Mouse (Mus musculus) spleen, adult 2 months (tissue): ENCODE measurements around the gene Kcnj15. TPM values are rescaled to one million over a fixed set of nuclear protein-coding genes. Genes with fewer than 3 reads are reported as not detected.

Source experiments
- DNase-seq, 2 experiments: peaks; one replicate each; pipeline versions ENCODE4 v3.0.0 to v3.0.0-alpha.2; 2012 to 2021; ENCODE audit warnings: low spot score in 2 of 2, low read depth in 1 of 2
- H3K27ac ChIP-seq: fragments of 200-500 bp; 2 replicates; pipeline ENCODE4 v1.5.1; 2012; ENCODE audit warnings: low read length, inconsistent platforms; ENCODE audit not compliant: insufficient read depth
- H3K27me3 ChIP-seq: fragments of 200-500 bp; 2 replicates; pipeline ENCODE4 v1.6.1; 2012; ENCODE audit warnings: mild to moderate bottlenecking, moderate library complexity, low read length, inconsistent platforms; ENCODE audit not compliant: control insufficient read depth, insufficient read depth
- H3K36me3 ChIP-seq: fragments of 200-500 bp; 2 replicates; pipeline ENCODE4 v1.6.1; 2012; ENCODE audit warnings: mild to moderate bottlenecking, low read length, inconsistent platforms; ENCODE audit not compliant: control insufficient read depth, insufficient read depth
- H3K4me1 ChIP-seq: fragments of 200-500 bp; 2 replicates; pipeline ENCODE4 v1.6.1; 2011; ENCODE audit warnings: inconsistent platforms; ENCODE audit not compliant: control insufficient read depth, insufficient read depth, insufficient read length
- H3K4me3 ChIP-seq: fragments of 200-500 bp; 2 replicates; pipeline ENCODE4 v1.5.1; 2011; ENCODE audit warnings: mild to moderate bottlenecking, inconsistent platforms; ENCODE audit not compliant: insufficient read depth, insufficient read length; ENCODE audit errors: extremely low read depth
- CTCF ChIP-seq: fragments of 200-500 bp; IDR thresholded peaks from 2 replicates; pipeline ENCODE4 v1.5.1; 2011; ENCODE audit warnings: mild to moderate bottlenecking, inconsistent platforms; ENCODE audit not compliant: insufficient read depth, insufficient read length, insufficient replicate concordance; ENCODE audit errors: extremely low read depth
- POLR2A ChIP-seq: fragments of 200-500 bp; IDR thresholded peaks from 2 replicates; pipeline ENCODE4 v1.6.1; 2011; ENCODE audit warnings: low read depth, low read length, inconsistent platforms
- WGBS: fragments of 180-500 bp; shearing (Covaris S2); methylation state at CpG from one replicate; pipeline ENCODE4 v1.1.7; 2018; 5-methylcytosine and 5-hydroxymethylcytosine counted together
- polyA plus RNA-seq: library from polyadenylated mRNA; depleted of rRNA; stranded (reverse); fragments of >200 nt; gene quantifications from 2 replicates; pipeline ENCODE4 v1.2.3, GENCODE M21; 2012

Gene Kcnj15
- polyA plus RNA-seq, 1 experiment: 0.60 TPM

- no peak for TF ChIP-seq POLR2A
- no peak for TF ChIP-seq CTCF
Observed at GRCm38 (mm10) chr16:95218783-95219182, 38.6 kb upstream of the Kcnj15 start.

GRCm38 (mm10) chr16:95219459-95219858 is 37.9 kb upstream of the Kcnj15 start:
- WGBS: 81% methylated on average over 2 of the region's 2 CpGs
- Histone ChIP-seq H3K27ac (no peak overlapping the region), H3K4me3 (no peak overlapping the region), H3K27me3 (no peaks in the 10 kb centered on the region), H3K4me1 (no peaks in the 10 kb centered on the region), H3K36me3 (no peaks in the 10 kb centered on the region)
- DNase-seq: no peak
- no peak for TF ChIP-seq CTCF
- no peak for TF ChIP-seq POLR2A

More at GRCm38 (mm10) chr16:95218783-95219182, 38.6 kb upstream of the Kcnj15 start:
- no peak for DNase-seq
- H3K27ac ChIP-seq: no peak overlapping the region
- 19% methylated on average over 5 of the region's 5 CpGs for WGBS
- no peaks in the 10 kb centered on the region for H3K36me3 ChIP-seq
- no peak overlapping the region for H3K4me3 ChIP-seq
- no peaks in the 10 kb centered on the region for H3K4me1 ChIP-seq
- H3K27me3 ChIP-seq: no peaks in the 10 kb centered on the region

GRCm38 (mm10) chr16:95221051-95221450 is 36.3 kb upstream of the Kcnj15 start:
- no peak for DNase-seq
- H3K4me1 ChIP-seq: no peaks in the 10 kb centered on the region
- TF ChIP-seq CTCF (no peak), POLR2A (no peak)
- H3K4me3 ChIP-seq: no peak overlapping the region
- H3K27ac ChIP-seq: no peak overlapping the region
- H3K27me3 ChIP-seq: no peaks in the 10 kb centered on the region
- 81% methylated on average over 4 of the region's 4 CpGs for WGBS
- H3K36me3 ChIP-seq: no peaks in the 10 kb centered on the region

- H3K4me1 ChIP-seq: no peaks in the 10 kb centered on the region
- H3K27me3 ChIP-seq: no peaks in the 10 kb centered on the region
- no peak for DNase-seq
- no peak for TF ChIP-seq POLR2A
- no peak for TF ChIP-seq CTCF
- no peaks in the 10 kb centered on the region for H3K36me3 ChIP-seq
- H3K27ac ChIP-seq: no peak overlapping the region
- H3K4me3 ChIP-seq: no peak overlapping the region
- WGBS: 85% methylated on average over 7 of the region's 7 CpGs
Observed at GRCm38 (mm10) chr16:95222026-95222718, 35.2 kb upstream of the Kcnj15 start.

- Histone ChIP-seq H3K4me3 (no peak overlapping the region), H3K36me3 (no peaks in the 10 kb centered on the region), H3K27ac (no peak overlapping the region), H3K4me1 (no peaks in the 10 kb centered on the region), H3K27me3 (no peaks in the 10 kb centered on the region)
- TF ChIP-seq CTCF (no peak), POLR2A (no peak)
- no peak for DNase-seq
- WGBS: 54% methylated on average over 8 of the region's 8 CpGs
Observed at GRCm38 (mm10) chr16:95223435-95223834, 33.9 kb upstream of the Kcnj15 start.

GRCm38 (mm10) chr16:95225285-95225684 is 32.1 kb upstream of the Kcnj15 start:
- H3K27me3 ChIP-seq: no peaks in the 10 kb centered on the region
- no peak for DNase-seq
- no peak overlapping the region for H3K27ac ChIP-seq
- H3K4me1 ChIP-seq: no peaks in the 10 kb centered on the region
- TF ChIP-seq POLR2A (no peak), CTCF (no peak)
- H3K4me3 ChIP-seq: no peak overlapping the region
- no peaks in the 10 kb centered on the region for H3K36me3 ChIP-seq
- 45% methylated on average over 7 of the region's 7 CpGs for WGBS

GRCm38 (mm10) chr16:95231768-95232167 is 25.6 kb upstream of the Kcnj15 start:
- H3K4me1 ChIP-seq: no peaks in the 10 kb centered on the region
- WGBS: 87% methylated on average over 4 of the region's 4 CpGs
- TF ChIP-seq CTCF: no peak
- TF ChIP-seq POLR2A: no peak

More at GRCm38 (mm10) chr16:95231768-95232167, 25.6 kb upstream of the Kcnj15 start:
- Histone ChIP-seq H3K27ac (no peak overlapping the region), H3K36me3 (no peaks in the 10 kb centered on the region), H3K4me3 (no peak overlapping the region), H3K27me3 (no peaks in the 10 kb centered on the region; the same call in 1 of the 2 replicates)
- DNase-seq: no peak
